Mouse (Mus musculus): ENCODE results near the gene Iqcn. TPM values are rescaled to one million over a fixed set of nuclear protein-coding genes. Genes with fewer than 3 reads are reported as not detected.

Gene Iqcn
- 0.07 TPM for polyA plus RNA-seq (2017; shearing (Covaris generic))

DNA sequence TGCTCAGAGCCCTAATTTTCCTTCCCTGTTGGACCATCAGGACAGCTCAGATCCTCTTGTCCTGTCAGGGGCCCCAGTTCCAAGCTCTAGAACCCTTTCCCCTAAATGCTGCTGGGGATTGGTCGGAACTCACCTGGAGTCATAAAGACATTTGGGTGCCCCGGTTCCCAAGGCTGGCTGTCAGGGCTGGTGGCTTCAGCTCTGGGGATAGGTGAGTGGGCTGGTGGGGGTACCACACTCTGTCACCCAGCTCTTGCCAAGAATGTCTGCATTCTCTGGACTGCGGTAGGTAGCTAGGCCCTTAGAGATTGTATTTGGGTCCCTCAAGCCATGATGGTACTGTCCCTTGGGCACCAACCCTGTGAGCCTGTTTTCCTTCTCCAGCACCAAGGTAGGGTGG, at the start of gene Iqcn:
Gene Iqcn, plus strand, starts transcription at position 171 of the 400 bp plus-strand sequence.

DNA sequence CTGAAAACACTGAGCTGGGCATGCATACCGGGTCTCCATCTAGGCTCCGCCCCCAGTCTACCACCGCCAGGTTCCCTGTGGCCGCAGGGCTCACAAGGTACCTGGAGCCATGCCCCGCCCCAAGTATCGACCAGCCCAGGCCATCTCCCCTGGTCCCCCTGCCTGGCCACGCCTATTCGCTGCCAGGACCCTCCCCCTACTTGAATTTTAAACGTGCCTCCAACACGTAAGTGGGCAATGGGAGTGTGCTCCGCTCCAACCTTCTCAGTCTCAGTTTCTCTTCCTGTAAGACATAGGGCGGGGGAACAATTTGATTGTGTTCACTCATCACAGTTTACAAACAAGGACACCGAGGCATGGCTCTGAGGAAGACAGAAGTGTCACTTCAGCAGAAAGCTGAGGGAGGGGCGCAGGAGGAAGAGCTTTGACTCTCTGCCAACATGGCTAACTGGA, 43.0 kb upstream of the Iqcn start, which contains the start of gene Pgpep1:
Gene Pgpep1, minus strand, starts transcription at position 116 of the 453 bp plus-strand sequence.

DNA sequence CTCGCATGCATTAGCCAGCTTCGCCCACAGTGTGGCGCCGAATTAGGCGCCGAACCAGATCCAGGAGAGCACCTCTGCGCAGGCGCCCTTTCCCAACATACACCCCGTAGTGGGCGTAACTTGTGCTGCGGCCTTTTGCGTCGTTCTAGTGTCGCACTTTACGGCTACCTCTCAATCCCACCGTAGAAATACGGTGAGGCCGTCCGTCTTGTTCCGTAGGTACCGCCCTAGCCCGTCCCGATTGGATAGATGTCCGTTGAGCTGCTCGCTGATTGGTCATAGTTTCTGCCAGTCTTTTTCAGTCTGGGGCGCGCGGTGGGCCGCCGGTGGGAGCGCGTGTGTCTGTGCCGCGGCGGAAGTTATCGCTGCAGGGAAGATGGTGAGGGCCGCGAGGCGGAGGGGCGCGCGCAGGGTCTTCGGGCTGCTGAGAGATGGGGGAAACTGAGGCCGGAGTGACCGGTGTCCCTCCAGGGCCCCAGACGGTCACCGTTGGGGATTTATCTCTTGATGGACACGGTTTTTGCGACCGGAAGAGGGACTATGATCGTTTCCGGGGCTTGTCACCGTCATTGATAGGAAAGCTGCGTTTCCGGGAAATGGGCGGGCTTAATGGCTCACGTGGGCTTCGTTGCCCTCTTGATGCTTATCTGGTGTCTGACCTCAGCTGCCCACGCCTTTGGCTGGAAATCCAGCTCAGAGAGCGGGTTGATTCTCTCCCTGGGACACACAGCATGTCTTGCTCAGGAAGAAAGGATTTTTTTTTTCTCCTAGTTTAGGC, 30.0 kb upstream of the Iqcn start, which contains the start of gene Lsm4:
Gene Lsm4, plus strand, starts transcription at position 170 of the 778 bp plus-strand sequence.

DNA sequence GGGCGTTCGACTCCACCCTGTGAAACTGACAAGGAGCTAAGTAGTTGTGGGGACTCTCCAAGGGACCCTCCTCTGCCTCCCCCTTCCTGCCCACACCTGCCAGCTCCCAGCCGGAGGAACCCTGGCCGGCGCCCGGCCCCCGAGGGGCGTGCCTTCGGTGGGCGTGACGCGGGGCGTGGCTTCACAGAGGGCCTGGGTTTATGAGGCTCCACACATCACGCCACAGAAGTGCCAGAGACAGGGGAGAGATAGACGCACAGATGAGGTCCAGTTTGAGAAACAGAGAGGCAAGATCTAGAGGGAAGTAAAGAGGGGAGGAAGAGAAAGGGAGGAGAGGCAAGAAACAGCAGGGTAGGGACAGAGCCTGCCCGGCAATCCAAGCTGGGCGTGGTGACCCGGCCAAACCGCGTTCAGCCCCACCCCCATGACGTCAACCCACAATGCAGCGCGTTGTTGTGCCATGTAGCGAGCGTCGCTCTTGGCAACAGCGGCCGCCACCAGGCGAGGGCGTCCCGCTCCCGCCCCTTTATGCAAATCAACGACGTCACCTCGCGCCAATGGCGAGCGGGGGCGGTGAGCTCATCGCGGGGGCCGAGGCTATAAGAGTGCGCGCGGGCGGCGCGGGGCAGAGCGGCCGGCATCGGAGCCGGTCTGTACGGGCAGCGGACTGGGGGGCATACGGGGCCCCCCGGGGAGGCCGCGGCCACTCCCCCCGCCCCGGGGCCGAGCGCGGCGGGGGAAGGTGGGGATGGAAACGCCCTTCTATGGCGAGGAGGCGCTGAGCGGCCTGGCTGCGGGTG, 4.7 kb upstream of the Iqcn start, which contains the start of gene Jund:
Gene Jund, plus strand, starts transcription at position 640 of the 800 bp plus-strand sequence.

DNA sequence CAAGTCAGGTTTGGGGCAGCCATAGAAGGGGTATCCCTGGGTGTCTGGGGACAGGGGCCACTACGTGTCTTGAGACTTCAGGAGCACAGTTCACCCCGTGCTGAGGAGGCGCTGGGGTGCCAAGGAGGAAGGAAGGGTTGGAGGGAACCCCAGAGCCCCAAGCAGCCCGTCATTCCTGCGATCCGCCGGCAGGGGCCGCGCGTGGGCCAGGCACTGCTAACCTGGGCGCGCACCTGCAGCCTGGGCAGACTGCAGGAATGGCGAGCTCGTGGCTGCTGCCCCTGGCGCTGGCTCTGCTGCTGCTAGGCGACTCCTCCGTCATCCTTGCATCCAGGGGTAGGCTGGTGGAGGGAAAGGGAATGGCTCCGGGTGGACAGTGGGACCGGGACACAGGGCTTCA, 15.0 kb downstream of the Iqcn start, which contains the start of gene Gm3336:
Gene Gm3336, plus strand, starts transcription at position 247 of the 400 bp plus-strand sequence.

DNA sequence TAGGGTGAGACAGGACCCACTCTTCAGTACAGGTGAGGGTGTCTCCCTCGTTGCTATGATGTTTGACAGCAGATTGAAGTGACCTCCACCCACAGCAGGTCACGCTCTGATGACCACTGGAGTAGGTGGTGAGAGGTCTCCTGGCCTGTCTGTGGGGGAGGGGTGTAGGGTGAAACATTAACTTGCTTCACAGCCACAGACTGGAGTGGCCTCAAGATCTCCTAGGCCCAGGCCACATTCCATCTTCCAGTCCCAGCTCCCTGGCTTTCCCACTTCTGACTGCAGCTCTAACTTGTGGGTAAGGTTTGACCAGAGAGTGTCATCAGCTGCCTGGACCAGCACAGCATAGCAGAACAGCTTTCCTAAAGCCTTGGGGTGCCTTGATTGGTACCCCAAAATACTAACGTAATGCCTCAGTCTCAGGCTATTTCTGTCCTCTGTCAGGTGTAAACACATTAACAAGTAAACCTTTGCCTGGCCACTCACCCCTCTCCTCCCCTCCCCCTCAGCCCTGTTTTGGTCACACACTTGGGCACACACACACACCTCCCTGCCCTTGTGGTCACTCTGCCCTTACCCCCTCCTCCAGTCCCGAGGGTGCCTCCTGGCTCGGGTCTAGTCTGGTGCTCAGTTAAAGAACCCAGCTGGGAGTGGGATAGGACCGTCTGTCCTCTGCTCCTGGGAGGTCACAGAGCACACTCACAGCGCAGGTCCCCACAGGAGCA, 20.4 kb downstream of the Iqcn start, which contains the start of gene Pde4c:
Gene Pde4c, plus strand, starts transcription at position 235 of the 725 bp plus-strand sequence.

DNA sequence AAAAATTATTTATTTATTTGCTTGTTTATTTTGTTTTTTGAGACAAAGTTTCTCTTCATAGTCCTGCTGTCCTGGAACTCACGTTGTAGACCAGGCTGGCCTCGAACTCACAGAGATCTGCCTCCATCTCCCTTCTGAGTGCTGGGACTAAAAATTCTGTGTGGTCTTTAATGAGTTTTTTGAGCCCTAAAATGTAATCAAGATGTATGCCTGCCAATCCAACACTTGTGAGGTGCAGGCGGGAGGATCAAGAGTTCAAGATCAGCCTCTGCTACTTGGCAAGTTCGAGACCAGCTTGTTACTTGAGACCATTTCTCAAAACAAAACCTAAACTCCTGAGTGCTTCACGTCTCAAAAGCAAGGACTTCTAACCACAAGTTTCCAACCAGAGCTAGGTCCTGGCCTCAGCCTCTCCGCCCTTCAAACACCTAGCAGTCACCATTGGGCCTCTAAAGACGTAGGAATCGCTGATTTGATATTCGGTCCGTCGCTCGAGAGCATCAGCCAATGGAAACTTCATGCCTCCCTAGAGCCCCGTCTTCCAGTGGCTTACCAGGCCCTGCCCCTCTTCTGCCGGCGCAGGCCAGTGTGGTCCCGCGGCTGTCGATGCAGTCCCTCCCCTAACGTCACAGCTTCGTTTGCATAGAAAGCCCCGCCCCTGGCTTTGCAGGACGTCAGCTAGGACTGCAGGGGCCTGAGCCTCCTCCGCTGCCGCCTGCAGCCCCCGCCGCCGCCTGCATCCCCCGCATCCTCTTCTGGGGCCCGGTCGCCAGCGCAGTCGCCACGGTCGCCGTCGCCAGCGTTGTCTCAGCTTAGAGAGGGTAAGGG, 51.0 kb downstream of the Iqcn start, which contains the start of gene Rab3a:
Gene Rab3a, plus strand, starts transcription at position 637 of the 828 bp plus-strand sequence.

DNA sequence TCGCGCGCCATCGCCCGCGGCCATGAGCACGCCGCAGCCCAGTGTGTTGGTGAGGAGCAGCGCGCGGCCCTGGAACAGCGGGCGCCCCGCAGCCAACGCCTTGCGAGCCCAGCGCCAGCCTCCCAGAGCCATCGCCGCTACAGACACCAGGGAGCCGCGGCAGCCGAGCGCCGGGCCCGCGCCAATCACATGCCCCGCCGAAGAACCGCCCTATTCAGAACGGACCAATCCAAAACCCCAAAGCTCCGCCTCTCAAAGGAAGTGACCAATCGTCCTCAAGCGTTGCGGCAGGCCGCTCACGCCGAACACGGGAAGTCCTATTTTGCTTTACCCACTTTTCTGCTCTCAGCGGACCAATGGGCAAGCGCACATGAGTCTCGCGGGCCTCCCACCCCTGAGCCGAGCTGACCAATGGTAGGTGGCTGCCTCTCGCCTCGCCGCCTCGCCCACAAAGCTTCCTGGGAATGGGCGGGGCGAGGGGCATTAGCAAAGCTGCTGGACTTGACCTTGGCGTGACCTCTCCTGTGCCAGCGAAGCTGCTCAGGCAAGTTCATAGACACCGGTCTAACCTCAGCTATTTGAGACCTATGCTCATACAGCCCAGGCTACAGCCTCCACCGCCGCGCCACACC, 57.6 kb downstream of the Iqcn start, which contains the start of gene Mpv17l2:
Gene Mpv17l2, minus strand, starts transcription at position 172 of the 632 bp plus-strand sequence.

Other genes with a start within 250 kb of the Iqcn start
- 9.8 TPM for gene Klhl26, start 226.5 kb upstream of the Iqcn start, polyA plus RNA-seq (2017; shearing (Covaris generic))
- gene Tmem59l, start 216.1 kb upstream of the Iqcn start, polyA plus RNA-seq (2017; shearing (Covaris generic)) = not detected
- gene Crlf1, start 210.3 kb upstream of the Iqcn start, polyA plus RNA-seq (2017; shearing (Covaris generic)) = not detected
- gene Rex1bd, start 196.7 kb upstream of the Iqcn start, polyA plus RNA-seq (2017; shearing (Covaris generic)) = 62.7 TPM
- gene Uba52, start 192.7 kb upstream of the Iqcn start, polyA plus RNA-seq (2017; shearing (Covaris generic)) = 1,566 TPM
- 382 TPM for gene Fkbp8, start 175.7 kb upstream of the Iqcn start, polyA plus RNA-seq (2017; shearing (Covaris generic))
- 67.1 TPM for gene Kxd1, start 175.5 kb upstream of the Iqcn start, polyA plus RNA-seq (2017; shearing (Covaris generic))
- gene Ell, start 164.0 kb upstream of the Iqcn start, polyA plus RNA-seq (2017; shearing (Covaris generic)) = 42.9 TPM
- 86.8 TPM for gene Isyna1, start 109.1 kb upstream of the Iqcn start, polyA plus RNA-seq (2017; shearing (Covaris generic))
- 127 TPM for gene Ssbp4, start 94.6 kb upstream of the Iqcn start, polyA plus RNA-seq (2017; shearing (Covaris generic))
- 0.36 TPM for gene Lrrc25, start 87.3 kb upstream of the Iqcn start, polyA plus RNA-seq (2017; shearing (Covaris generic))
- gene Gdf15, start 71.0 kb upstream of the Iqcn start, polyA plus RNA-seq (2017; shearing (Covaris generic)) = not detected
- gene Pgpep1, start 43.1 kb upstream of the Iqcn start, polyA plus RNA-seq (2017; shearing (Covaris generic)) = 0.44 TPM
- 329 TPM for gene Lsm4, start 30.2 kb upstream of the Iqcn start, polyA plus RNA-seq (2017; shearing (Covaris generic))
- 969 TPM for gene Jund, start 4.5 kb upstream of the Iqcn start, polyA plus RNA-seq (2017; shearing (Covaris generic))
- not detected for gene Gm3336, start 15.1 kb downstream of the Iqcn start, polyA plus RNA-seq (2017; shearing (Covaris generic))
- 0.22 TPM for gene Pde4c, start 20.3 kb downstream of the Iqcn start, polyA plus RNA-seq (2017; shearing (Covaris generic))
- gene Rab3a, start 51.2 kb downstream of the Iqcn start, polyA plus RNA-seq (2017; shearing (Covaris generic)) = 3.6 TPM
- 26.5 TPM for gene Mpv17l2, start 57.5 kb downstream of the Iqcn start, polyA plus RNA-seq (2017; shearing (Covaris generic))
- gene Pik3r2, start 73.3 kb downstream of the Iqcn start, polyA plus RNA-seq (2017; shearing (Covaris generic)) = 12.9 TPM
- 98.5 TPM for gene Mast3, start 101.6 kb downstream of the Iqcn start, polyA plus RNA-seq (2017; shearing (Covaris generic))
- 1.9 TPM for gene Il12rb1, start 105.0 kb downstream of the Iqcn start, polyA plus RNA-seq (2017; shearing (Covaris generic))
- gene Arrdc2, start 136.3 kb downstream of the Iqcn start, polyA plus RNA-seq (2017; shearing (Covaris generic)) = 25.1 TPM
- not detected for gene Kcnn1, start 159.8 kb downstream of the Iqcn start, polyA plus RNA-seq (2017; shearing (Covaris generic))
- 45.8 TPM for gene Ccdc124, start 170.5 kb downstream of the Iqcn start, polyA plus RNA-seq (2017; shearing (Covaris generic))
- gene Slc5a5, start 189.3 kb downstream of the Iqcn start, polyA plus RNA-seq (2017; shearing (Covaris generic)) = not detected
- 8,391 TPM for gene Rpl18a, start 194.0 kb downstream of the Iqcn start, polyA plus RNA-seq (2017; shearing (Covaris generic))
- 59.0 TPM for gene Map1s, start 202.5 kb downstream of the Iqcn start, polyA plus RNA-seq (2017; shearing (Covaris generic))